Mouse (Mus musculus) intestine, embryonic 15.5 days (tissue): ENCODE results near the gene Zfp207. TPM values are rescaled to one million over a fixed set of nuclear protein-coding genes. Genes with fewer than 3 reads are reported as not detected.

Experiments used
- ATAC-seq: fragments of 200-750 bp; cut with Nextera tagmentation; 2 replicates; pipeline ENCODE4 v1.8.0; 2017; ENCODE audit warnings: moderate TSS enrichment, moderate library complexity
- H3K27ac ChIP-seq: fragments of 300-500 bp; sonication (generic); 2 replicates; pipeline ENCODE4 v1.5.1; 2015; ENCODE audit warnings: mild to moderate bottlenecking, inconsistent platforms
- H3K27me3 ChIP-seq: fragments of 300-500 bp; sonication (generic); replicated peaks from 2 replicates; pipeline ENCODE4 v1.6.1; 2015; ENCODE audit warnings: inconsistent platforms
- H3K36me3 ChIP-seq: fragments of 300-500 bp; sonication (generic); 2 replicates; pipeline ENCODE4 v1.6.1; 2015; ENCODE audit warnings: inconsistent platforms
- H3K4me1 ChIP-seq: fragments of 300-500 bp; sonication (generic); replicated peaks from 2 replicates; pipeline ENCODE4 v1.6.1; 2015; ENCODE audit warnings: inconsistent platforms
- H3K4me2 ChIP-seq: fragments of 300-500 bp; sonication (generic); replicated peaks from 2 replicates; pipeline ENCODE4 v1.6.1; 2015; ENCODE audit warnings: mild to moderate bottlenecking, inconsistent platforms
- H3K4me3 ChIP-seq: fragments of 300-500 bp; sonication (generic); replicated peaks from 2 replicates; pipeline ENCODE4 v1.5.1; 2015; ENCODE audit warnings: inconsistent platforms
- H3K9ac ChIP-seq: fragments of 300-500 bp; sonication (generic); 2 replicates; pipeline ENCODE4 v1.6.1; 2015; ENCODE audit warnings: inconsistent platforms
- H3K9me3 ChIP-seq: fragments of 300-500 bp; sonication (generic); 2 replicates; pipeline ENCODE4 v1.6.1; 2016; ENCODE audit warnings: inconsistent platforms
- WGBS: fragments of 180-500 bp; shearing (Covaris S2); methylation state at CpG from one replicate; pipeline ENCODE4 v1.1.7; 2015; 5-methylcytosine and 5-hydroxymethylcytosine counted together
- polyA plus RNA-seq: library from polyadenylated mRNA; unstranded; fragments of >200 nt; fragmentation: Nextera tagmentation; extraction: Ambion mirVana; gene quantifications from 2 replicates; pipeline ENCODE4 v1.2.1, GENCODE M21; 2015

Zfp207 gene
- polyA plus RNA-seq, 1 experiment from 2014 or later: 197 TPM

- H3K4me2 ChIP-seq: no peak overlapping the region
- peaks cover 15% of the 10 kb centered on the region for H3K36me3 ChIP-seq
- no peak overlapping the region for H3K4me3 ChIP-seq
- WGBS: 86% methylated on average over 2 of the region's 2 CpGs
- H3K9me3 ChIP-seq: no peaks in the 10 kb centered on the region
- H3K4me1 ChIP-seq: no peaks in the 10 kb centered on the region
- no peaks in the 10 kb centered on the region for H3K27me3 ChIP-seq
- no peak overlapping the region for H3K27ac ChIP-seq
- H3K9ac ChIP-seq: no peak overlapping the region
- ATAC-seq: no peak
Measured at GRCm38 (mm10) chr11:80449859-80450258, 66.8 kb downstream of the Zfp207 start.

GRCm38 (mm10) chr11:80452242-80452641 is 69.2 kb downstream of the Zfp207 start:
- H3K9ac ChIP-seq: no peak overlapping the region
- H3K4me3 ChIP-seq: no peak overlapping the region
- no peaks in the 10 kb centered on the region for H3K27me3 ChIP-seq
- H3K9me3 ChIP-seq: no peaks in the 10 kb centered on the region
- 86% methylated on average over 3 of the region's 3 CpGs for WGBS
- no peak overlapping the region for H3K4me2 ChIP-seq
- no peaks in the 10 kb centered on the region for H3K4me1 ChIP-seq
- no peak for ATAC-seq
- no peak overlapping the region for H3K27ac ChIP-seq
- H3K36me3 ChIP-seq: peaks cover 7% of the 10 kb centered on the region

GRCm38 (mm10) chr11:80453198-80453597 is 70.1 kb downstream of the Zfp207 start:
- WGBS: 92% methylated on average over 1 of the region's 1 CpGs
- Histone ChIP-seq H3K4me2 (no peak overlapping the region), H3K9me3 (no peaks in the 10 kb centered on the region), H3K36me3 (peaks cover 9% of the 10 kb centered on the region), H3K4me1 (no peaks in the 10 kb centered on the region), H3K27me3 (no peaks in the 10 kb centered on the region), H3K27ac (no peak overlapping the region), H3K9ac (no peak overlapping the region), H3K4me3 (no peak overlapping the region)
- ATAC-seq: no peak

Other genes with a start within 250 kb of the Zfp207 start
- 30.9 and 33.8 TPM in 2 replicates for gene Tefm, start 241.1 kb upstream of the Zfp207 start, polyA plus RNA-seq
- 3.6 and 4.2 TPM in 2 replicates for gene Adap2, start 229.2 kb upstream of the Zfp207 start, polyA plus RNA-seq
- gene Rnf135, start 199.4 kb upstream of the Zfp207 start, polyA plus RNA-seq: 10.1 and 10.8 TPM in 2 replicates
- 43.2 and 46.6 TPM in 2 replicates for gene Rhot1, start 174.3 kb upstream of the Zfp207 start, polyA plus RNA-seq
- 2.2 and 3.1 TPM in 2 replicates for gene Rhbdl3, start 82.4 kb upstream of the Zfp207 start, polyA plus RNA-seq
- 15.7 and 18.4 TPM in 2 replicates for gene 5730455P16Rik, start 5.2 kb upstream of the Zfp207 start, polyA plus RNA-seq
- 269 and 297 TPM in 2 replicates for gene Psmd11, start 45.3 kb downstream of the Zfp207 start, polyA plus RNA-seq
- gene Cdk5r1, start 93.7 kb downstream of the Zfp207 start, polyA plus RNA-seq: 1.4 and 1.8 TPM in 2 replicates